Mouse (Mus musculus) kidney, embryonic 15.5 days (tissue): ENCODE measurements around the gene Tom1l2. TPM values are rescaled to one million over a fixed set of nuclear protein-coding genes. Genes with fewer than 3 reads are reported as not detected.

Source experiments
- ATAC-seq: fragments of 200-750 bp; cut with Nextera tagmentation; replicated peaks from 2 replicates; pipeline ENCODE4 v1.8.0; 2017; ENCODE audit warnings: moderate TSS enrichment; ENCODE audit not compliant: low FRiP score
- H3K27ac ChIP-seq: fragments of 300-500 bp; sonication (generic); 2 replicates; pipeline ENCODE4 v1.5.1; 2015; ENCODE audit warnings: mild to moderate bottlenecking, inconsistent platforms
- H3K27me3 ChIP-seq: fragments of 300-500 bp; sonication (generic); 2 replicates; pipeline ENCODE4 v1.6.1; 2015; ENCODE audit warnings: inconsistent platforms
- H3K36me3 ChIP-seq: fragments of 300-500 bp; sonication (generic); 2 replicates; pipeline ENCODE4 v1.6.1; 2015; ENCODE audit warnings: inconsistent platforms
- H3K4me1 ChIP-seq: fragments of 300-500 bp; sonication (generic); 2 replicates; pipeline ENCODE4 v1.6.1; 2015; ENCODE audit warnings: inconsistent platforms
- H3K4me2 ChIP-seq: fragments of 300-500 bp; sonication (generic); 2 replicates; pipeline ENCODE4 v1.6.1; 2015; ENCODE audit warnings: moderate library complexity, mild to moderate bottlenecking, inconsistent platforms
- H3K4me3 ChIP-seq: fragments of 300-500 bp; sonication (generic); replicated peaks from 2 replicates; pipeline ENCODE4 v1.5.1; 2015; ENCODE audit warnings: mild to moderate bottlenecking, inconsistent platforms
- H3K9ac ChIP-seq: fragments of 300-500 bp; sonication (generic); 2 replicates; pipeline ENCODE4 v1.6.1; 2015; ENCODE audit warnings: mild to moderate bottlenecking, inconsistent platforms
- H3K9me3 ChIP-seq: fragments of 300-500 bp; sonication (generic); replicated peaks from 2 replicates; pipeline ENCODE4 v1.6.1; 2016; ENCODE audit warnings: inconsistent platforms
- WGBS: fragments of 180-500 bp; shearing (Covaris S2); methylation state at CpG from one replicate; pipeline ENCODE4 v1.1.7; 2015; ENCODE audit warnings: mixed read lengths; 5-methylcytosine and 5-hydroxymethylcytosine counted together
- microRNA-seq: library from miRNA; unstranded; fragments of <30 nt; microRNA quantifications from one replicate; pipeline ENCODE4, GENCODE M21; 2016
- polyA plus RNA-seq: library from polyadenylated mRNA; unstranded; fragments of >200 nt; fragmentation: Nextera tagmentation; extraction: Ambion mirVana; gene quantifications from 2 replicates; pipeline ENCODE4 v1.2.1, GENCODE M21; 2015

Gene Tom1l2
- polyA plus RNA-seq, 1 experiment from 2014 or later, result 33.1 TPM

DNA sequence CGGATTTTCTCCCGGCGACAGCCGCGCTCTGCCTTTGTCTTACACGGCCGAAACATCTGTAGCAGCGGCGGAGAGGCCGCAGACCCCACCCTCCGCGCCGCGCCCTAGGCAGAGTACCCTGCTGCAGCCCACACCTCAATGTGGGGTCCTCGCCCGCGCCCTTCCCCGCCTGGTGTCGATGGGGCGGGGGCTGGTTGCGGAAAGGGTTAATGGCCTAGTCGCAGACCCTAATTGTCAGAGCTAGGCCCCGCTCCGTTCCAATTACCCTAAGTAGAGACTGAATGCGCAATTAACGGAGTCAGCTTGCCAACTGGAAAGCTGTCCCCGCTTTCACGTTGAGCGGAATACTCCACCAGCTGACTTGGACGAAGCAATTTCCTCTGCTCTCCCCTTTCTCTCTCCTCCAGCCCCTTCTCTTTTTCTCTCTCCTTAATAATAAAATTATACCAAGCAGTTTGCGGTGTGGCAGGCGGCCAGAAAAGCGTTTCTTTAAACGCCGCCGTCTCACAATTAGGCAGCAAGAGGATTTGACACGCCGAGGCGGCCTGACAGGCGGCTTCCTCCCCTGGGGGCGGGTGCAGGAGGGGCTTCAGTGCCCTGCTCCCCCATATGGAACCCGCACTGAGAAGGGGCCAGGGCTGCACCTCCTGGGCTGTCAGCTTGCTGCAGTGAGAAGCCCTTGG, 175.6 kb downstream of the Tom1l2 start:
- Histone ChIP-seq H3K27ac (peak overlapping the region; percentile 92), H3K4me2 (peak overlapping the region; percentile 99), H3K9ac (peak overlapping the region; percentile 67), H3K4me3 (peak overlapping the region; percentile 66), H3K9me3 (no peaks in the 10 kb centered on the region), H3K4me1 (peaks cover 89% of the 10 kb centered on the region), H3K27me3 (no peaks in the 10 kb centered on the region), H3K36me3 (peaks cover 5% of the 10 kb centered on the region; the same call in 1 of the 2 replicates)
- peak; percentile 20; the same call in 1 of the 2 replicates for ATAC-seq
- WGBS, result 1% methylated on average over 42 of the region's 42 CpGs

Small RNA genes lying within 50 kb of the gene (microRNA-seq; reads per million reads assigned to microRNA genes)
- gene Gm27711 (not detected), gene Mir6921 (not detected), gene Mir6922 (not detected)

Other genes with a start within 250 kb of the Tom1l2 start
- gene Rai1, start 247.9 kb downstream of the Tom1l2 start, polyA plus RNA-seq, result 21.4 and 23.4 TPM in 2 replicates
- 56.3 and 60.0 TPM in 2 replicates for gene Srebf1, start 130.3 kb downstream of the Tom1l2 start, polyA plus RNA-seq
- gene Drc3, start 424 bp upstream of the Tom1l2 start, polyA plus RNA-seq, result 1.7 and 2.6 TPM in 2 replicates
- 25.0 and 27.1 TPM in 2 replicates for gene Gid4, start 64.2 kb upstream of the Tom1l2 start, polyA plus RNA-seq
- gene Atpaf2, start 65.6 kb upstream of the Tom1l2 start, polyA plus RNA-seq, result 53.6 and 55.3 TPM in 2 replicates
- 106 and 120 TPM in 2 replicates for gene Drg2, start 101.7 kb upstream of the Tom1l2 start, polyA plus RNA-seq
- gene Myo15, start 116.4 kb upstream of the Tom1l2 start, polyA plus RNA-seq, result 0.23 and 0.26 TPM in 2 replicates
- gene Alkbh5, start 183.5 kb upstream of the Tom1l2 start, polyA plus RNA-seq, result 37.5 and 37.9 TPM in 2 replicates